Mouse (Mus musculus) forebrain, embryonic 16.5 days (tissue): Measurements from ENCODE around the gene Ica1. TPM values are rescaled to one million over a fixed set of nuclear protein-coding genes. Genes with fewer than 3 reads are reported as not detected.

ENCODE experiments used
- ATAC-seq: fragments of 200-750 bp; cut with Nextera tagmentation; 2 replicates; pipeline ENCODE4 v1.8.0; 2017; ENCODE audit warnings: mild to moderate bottlenecking, moderate library complexity
- H3K27ac ChIP-seq: fragments of 300-500 bp; sonication (generic); 2 replicates; pipeline ENCODE4 v1.5.1; 2014; ENCODE audit warnings: low read length, control low read depth
- H3K27me3 ChIP-seq: fragments of 300-500 bp; sonication (generic); replicated peaks from 2 replicates; pipeline ENCODE4 v1.6.1; 2014; ENCODE audit warnings: low read length; ENCODE audit not compliant: control insufficient read depth, insufficient read depth
- H3K36me3 ChIP-seq: fragments of 300-500 bp; sonication (generic); 2 replicates; pipeline ENCODE4 v1.6.1; 2014; ENCODE audit not compliant: control insufficient read depth, insufficient read depth
- H3K4me1 ChIP-seq: fragments of 300-500 bp; sonication (generic); replicated peaks from 2 replicates; pipeline ENCODE4 v1.6.1; 2014; ENCODE audit warnings: low read length; ENCODE audit not compliant: control insufficient read depth, insufficient read depth
- H3K4me2 ChIP-seq: fragments of 300-500 bp; sonication (generic); 2 replicates; pipeline ENCODE4 v1.6.1; 2014; ENCODE audit warnings: mild to moderate bottlenecking, low read length, control low read depth
- H3K4me3 ChIP-seq: fragments of 300-500 bp; sonication (generic); replicated peaks from 2 replicates; pipeline ENCODE4 v1.5.1; 2014; ENCODE audit warnings: mild to moderate bottlenecking, low read length, control low read depth
- H3K9ac ChIP-seq: fragments of 300-500 bp; sonication (generic); replicated peaks from 2 replicates; pipeline ENCODE4 v1.6.1; 2014; ENCODE audit warnings: low read depth, low read length, control low read depth
- H3K9me3 ChIP-seq: fragments of 300-500 bp; sonication (generic); 2 replicates; pipeline ENCODE4 v1.6.1; 2016; ENCODE audit warnings: low read length; ENCODE audit not compliant: control insufficient read depth
- WGBS: fragments of 180-500 bp; shearing (Covaris S2); extraction: QIAGEN DNeasy Blood & Tissue Kit; methylation state at CpG from one replicate; pipeline ENCODE4 v1.1.7; 2014; 5-methylcytosine and 5-hydroxymethylcytosine counted together
- polyA plus RNA-seq: library from polyadenylated mRNA; unstranded; fragments of >200 nt; fragmentation: Nextera tagmentation; extraction: Ambion mirVana; gene quantifications from 2 replicates; pipeline ENCODE4 v1.2.1, GENCODE M21; 2015

Gene Ica1
- polyA plus RNA-seq, 1 experiment from 2014 or later = 55.6 TPM

DNA sequence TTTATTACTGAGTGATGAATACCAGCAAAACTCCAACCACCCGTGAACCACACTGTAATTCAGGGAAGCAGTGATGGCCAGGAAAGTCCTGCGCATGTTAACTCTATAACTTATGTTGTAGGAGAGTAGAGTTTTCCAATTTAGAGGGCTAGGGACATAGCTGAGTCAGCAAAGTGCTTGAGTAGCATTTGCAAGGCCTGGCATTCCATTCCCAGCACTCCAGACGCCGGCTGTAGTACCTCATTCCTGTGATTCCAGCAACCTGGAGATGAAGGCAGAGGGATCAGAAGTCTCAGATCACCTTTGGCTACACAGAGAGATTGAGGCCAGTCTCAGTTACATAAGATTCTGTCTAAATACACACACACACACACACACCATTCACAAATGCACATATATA lies 105.3 kb downstream of the Ica1 start:
- 92% methylated on average over 4 of the region's 4 CpGs for WGBS
- H3K4me1 ChIP-seq = no peaks in the 10 kb centered on the region
- ATAC-seq = no peak

DNA sequence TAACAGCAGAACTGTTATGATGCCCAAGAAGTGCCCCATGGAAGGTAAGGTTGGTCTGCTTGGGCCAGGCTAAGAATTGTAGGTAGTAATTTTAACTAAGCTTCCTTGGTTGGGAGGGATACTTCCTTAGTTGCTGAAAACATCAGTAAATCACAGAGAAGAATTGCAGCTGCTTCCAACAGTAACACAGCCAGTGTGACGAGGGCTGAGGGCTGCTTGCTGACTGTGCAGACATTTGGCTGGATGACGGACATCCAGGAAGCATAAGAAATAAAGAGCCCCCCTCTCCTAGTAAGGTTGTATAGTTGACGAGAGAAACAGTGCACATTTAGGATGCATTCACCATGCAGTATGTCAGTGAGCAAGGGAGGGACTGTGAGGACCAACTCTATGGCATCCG lies 108.9 kb downstream of the Ica1 start:
- no peak overlapping the region for H3K4me2 ChIP-seq
- no peak for ATAC-seq
- no peak overlapping the region for H3K27ac ChIP-seq
- H3K9ac ChIP-seq = no peak overlapping the region
- WGBS = 82% methylated on average over 4 of the region's 4 CpGs
- H3K4me3 ChIP-seq = no peak overlapping the region
- no peaks in the 10 kb centered on the region for H3K27me3 ChIP-seq
- H3K4me1 ChIP-seq = no peaks in the 10 kb centered on the region
- no peaks in the 10 kb centered on the region for H3K9me3 ChIP-seq
- H3K36me3 ChIP-seq = no peaks in the 10 kb centered on the region

More for the DNA sequence above, 105.3 kb downstream of the Ica1 start:
- no peak overlapping the region for H3K27ac ChIP-seq
- no peak overlapping the region for H3K4me3 ChIP-seq
- H3K9me3 ChIP-seq = no peaks in the 10 kb centered on the region
- H3K9ac ChIP-seq = no peak overlapping the region
- no peak overlapping the region for H3K4me2 ChIP-seq
- H3K27me3 ChIP-seq = no peaks in the 10 kb centered on the region
- H3K36me3 ChIP-seq = no peaks in the 10 kb centered on the region

DNA sequence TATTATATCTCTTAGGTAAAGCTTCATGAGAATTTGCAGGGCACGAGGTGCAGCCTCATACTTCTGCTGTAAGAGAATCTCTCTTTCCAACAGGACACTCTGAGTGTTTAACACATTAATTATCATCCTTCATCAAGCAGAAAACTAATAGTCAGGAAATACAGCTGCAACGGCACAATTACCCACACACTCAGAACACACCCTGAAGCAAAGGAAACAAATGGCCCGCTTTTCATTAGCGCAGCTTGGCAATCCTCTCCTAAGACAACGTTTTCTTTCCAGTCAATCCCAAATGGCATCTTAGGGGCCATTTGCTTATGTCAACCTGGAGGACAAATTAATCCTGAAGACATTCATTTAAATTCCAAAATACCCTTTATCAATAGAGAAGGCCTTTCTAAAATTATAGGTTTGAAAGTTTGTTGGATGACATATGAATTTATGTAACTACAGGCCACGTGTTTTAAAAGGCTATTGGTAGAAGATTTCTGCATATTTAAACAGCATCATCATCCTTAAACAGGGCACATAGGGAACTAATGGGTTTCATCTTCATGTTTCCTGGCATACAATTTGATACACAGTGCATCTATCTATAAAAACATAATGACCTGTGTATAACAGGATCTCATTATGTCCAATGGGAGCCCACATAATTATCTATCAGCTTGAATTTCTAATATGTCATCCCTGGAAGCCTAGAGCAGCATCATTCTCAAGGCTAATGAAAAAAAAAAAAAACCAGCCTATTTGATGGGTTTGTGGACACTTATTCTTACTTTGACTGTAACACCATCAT lies 110.1 kb downstream of the Ica1 start:
- H3K4me3 ChIP-seq = no peak overlapping the region
- H3K4me1 ChIP-seq = peaks cover under 1% of the 10 kb centered on the region; the same call in 1 of the 2 replicates
- H3K9ac ChIP-seq = no peak overlapping the region
- no peak overlapping the region for H3K4me2 ChIP-seq
- no peak for ATAC-seq
- no peaks in the 10 kb centered on the region for H3K36me3 ChIP-seq
- H3K27ac ChIP-seq = no peak overlapping the region
- H3K27me3 ChIP-seq = no peaks in the 10 kb centered on the region
- WGBS = 45% methylated on average over 6 of the region's 6 CpGs
- no peaks in the 10 kb centered on the region for H3K9me3 ChIP-seq

DNA sequence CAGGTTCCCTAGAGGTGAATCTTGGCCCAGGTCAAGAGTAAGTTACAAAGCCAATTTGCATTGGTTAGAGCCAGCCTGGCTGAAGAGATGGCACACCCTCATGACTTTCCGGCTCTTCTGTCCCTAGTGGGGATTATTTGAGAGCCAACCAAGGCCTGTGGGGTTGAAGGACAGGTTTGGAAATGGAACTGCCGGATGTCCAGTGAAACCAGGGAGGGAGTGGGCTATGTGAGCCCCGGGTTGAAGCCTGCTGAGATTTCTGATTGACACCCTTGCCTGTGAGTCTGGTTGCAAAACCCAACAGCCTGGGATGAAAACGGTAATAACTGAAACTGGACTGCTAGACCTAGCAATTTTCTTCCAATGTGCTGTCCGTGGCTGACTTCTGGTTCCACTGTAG lies 112.5 kb downstream of the Ica1 start:
- Histone ChIP-seq H3K9ac (no peak overlapping the region), H3K4me2 (no peak overlapping the region), H3K4me3 (no peak overlapping the region), H3K9me3 (no peaks in the 10 kb centered on the region), H3K4me1 (peaks cover 6% of the 10 kb centered on the region), H3K36me3 (no peaks in the 10 kb centered on the region), H3K27ac (no peak overlapping the region), H3K27me3 (no peaks in the 10 kb centered on the region)
- WGBS = 92% methylated on average over 5 of the region's 5 CpGs
- no peak for ATAC-seq

DNA sequence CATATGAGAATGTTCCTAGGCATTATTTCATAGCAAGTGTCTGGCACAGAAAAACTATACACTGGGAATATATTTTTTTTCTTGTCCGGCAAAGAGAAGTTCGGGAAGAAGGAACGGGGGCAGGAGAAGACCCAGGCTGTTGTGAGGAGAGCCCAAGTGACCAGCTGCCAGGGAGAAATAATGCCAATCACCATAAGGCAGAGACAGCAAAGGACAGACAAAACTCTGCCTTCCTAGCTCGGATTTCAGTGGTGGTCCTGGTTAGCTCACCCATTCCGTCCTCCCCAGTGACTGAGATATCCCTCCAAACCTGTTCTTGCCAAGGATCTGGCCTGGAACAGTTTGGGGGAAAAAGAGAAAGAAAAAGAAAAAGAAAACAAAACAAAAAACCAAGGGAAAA lies 113.3 kb downstream of the Ica1 start:
- H3K36me3 ChIP-seq = no peaks in the 10 kb centered on the region

DNA sequence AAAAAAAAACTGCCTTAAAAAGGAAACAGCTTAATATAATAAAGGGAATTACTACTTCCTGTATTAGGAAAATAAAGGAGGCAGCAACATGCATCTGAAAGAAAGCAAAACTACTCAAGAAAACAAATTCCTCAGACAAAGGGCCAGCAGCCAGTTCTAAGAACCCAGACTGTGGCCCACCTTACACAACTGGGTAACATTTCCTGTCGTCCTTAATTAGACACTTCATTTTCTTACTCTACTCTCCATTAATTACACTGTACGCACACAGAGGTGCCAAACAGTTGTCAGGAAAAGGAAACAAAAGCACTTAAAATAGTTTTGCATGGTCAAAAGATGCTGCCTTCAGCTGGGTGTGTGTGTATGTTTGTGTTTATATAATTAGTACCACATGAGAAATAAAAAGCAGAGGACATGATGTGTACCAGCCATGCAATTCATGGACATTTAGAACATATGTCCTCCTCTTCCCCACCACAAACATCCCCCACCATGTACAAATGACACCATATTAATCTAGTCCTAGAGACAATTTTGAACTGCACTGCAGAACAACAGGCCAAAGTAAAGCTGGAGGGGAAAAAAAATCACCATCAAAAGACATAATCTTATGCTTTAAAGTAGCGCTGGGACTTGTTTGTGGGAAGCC lies 115.1 kb downstream of the Ica1 start:
- no peak overlapping the region for H3K4me2 ChIP-seq
- ATAC-seq = 0 out of 2 replicates have a peak, but pooled peaks have one; percentile 29
- 33% methylated on average over 3 of the region's 3 CpGs for WGBS
- peaks cover 14% of the 10 kb centered on the region for H3K4me1 ChIP-seq
- no peaks in the 10 kb centered on the region for H3K27me3 ChIP-seq
- H3K36me3 ChIP-seq = no peaks in the 10 kb centered on the region
- no peak overlapping the region for H3K9ac ChIP-seq
- H3K27ac ChIP-seq = no peak overlapping the region
- no peak overlapping the region for H3K4me3 ChIP-seq
- no peaks in the 10 kb centered on the region for H3K9me3 ChIP-seq

More for the DNA sequence above, 113.3 kb downstream of the Ica1 start:
- Histone ChIP-seq H3K27ac (no peak overlapping the region), H3K27me3 (no peaks in the 10 kb centered on the region), H3K9me3 (no peaks in the 10 kb centered on the region), H3K4me3 (no peak overlapping the region), H3K9ac (no peak overlapping the region), H3K4me1 (peaks cover 6% of the 10 kb centered on the region), H3K4me2 (no peak overlapping the region)
- no peak for ATAC-seq
- 80% methylated on average over 5 of the region's 5 CpGs for WGBS

DNA sequence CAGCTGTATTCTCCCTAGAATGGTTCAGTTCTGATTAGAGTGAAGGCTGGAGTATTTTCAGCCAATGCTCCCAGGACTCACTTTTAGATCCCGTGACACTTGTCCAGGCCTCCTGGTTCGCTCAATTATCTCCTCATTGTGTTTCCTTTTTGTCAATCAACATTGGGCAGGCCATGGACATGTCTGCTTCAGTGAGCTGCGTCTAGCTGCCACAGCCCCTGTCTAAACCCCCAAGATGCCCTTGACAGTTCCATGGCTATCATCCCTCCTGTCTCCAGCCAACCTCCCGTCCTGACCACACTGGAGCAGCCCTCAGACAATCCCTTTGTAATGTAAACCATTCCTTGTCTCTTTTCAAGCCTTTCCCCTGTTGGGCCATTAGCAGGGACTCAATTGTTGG lies 116.9 kb downstream of the Ica1 start:
- H3K9me3 ChIP-seq = no peaks in the 10 kb centered on the region
- no peak overlapping the region for H3K9ac ChIP-seq
- no peaks in the 10 kb centered on the region for H3K27me3 ChIP-seq
- 15% methylated on average over 4 of the region's 4 CpGs for WGBS
- H3K27ac ChIP-seq = no peak overlapping the region
- H3K4me2 ChIP-seq = no peak overlapping the region
- no peaks in the 10 kb centered on the region for H3K36me3 ChIP-seq
- ATAC-seq = no peak
- no peak overlapping the region for H3K4me3 ChIP-seq
- peaks cover 14% of the 10 kb centered on the region for H3K4me1 ChIP-seq

DNA sequence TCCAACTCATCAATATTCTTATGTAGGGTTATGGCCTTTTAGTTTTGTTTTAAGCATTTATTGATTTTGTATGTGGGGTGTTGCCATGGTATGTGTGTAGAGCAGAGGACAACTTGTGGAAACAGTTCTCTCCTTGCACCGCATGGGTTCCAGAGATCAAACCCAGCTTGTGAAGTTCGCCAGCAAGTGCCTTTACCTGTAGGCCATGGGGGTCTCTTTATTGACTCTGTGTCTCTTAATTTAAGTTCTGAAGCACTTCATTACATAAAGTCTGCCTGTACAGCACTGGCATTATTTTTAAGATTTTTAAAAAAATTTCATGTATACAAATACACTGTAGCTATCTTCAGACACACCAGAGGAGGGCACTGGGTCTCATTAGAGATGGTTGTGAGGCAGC lies 118.2 kb downstream of the Ica1 start:
- no peak overlapping the region for H3K27ac ChIP-seq
- H3K4me1 ChIP-seq = peaks cover 14% of the 10 kb centered on the region
- H3K4me3 ChIP-seq = no peak overlapping the region
- no peak overlapping the region for H3K9ac ChIP-seq
- no peaks in the 10 kb centered on the region for H3K27me3 ChIP-seq
- no peaks in the 10 kb centered on the region for H3K36me3 ChIP-seq
- ATAC-seq = no peak
- H3K4me2 ChIP-seq = no peak overlapping the region
- H3K9me3 ChIP-seq = no peaks in the 10 kb centered on the region
- 90% methylated on average over 2 of the region's 2 CpGs for WGBS

DNA sequence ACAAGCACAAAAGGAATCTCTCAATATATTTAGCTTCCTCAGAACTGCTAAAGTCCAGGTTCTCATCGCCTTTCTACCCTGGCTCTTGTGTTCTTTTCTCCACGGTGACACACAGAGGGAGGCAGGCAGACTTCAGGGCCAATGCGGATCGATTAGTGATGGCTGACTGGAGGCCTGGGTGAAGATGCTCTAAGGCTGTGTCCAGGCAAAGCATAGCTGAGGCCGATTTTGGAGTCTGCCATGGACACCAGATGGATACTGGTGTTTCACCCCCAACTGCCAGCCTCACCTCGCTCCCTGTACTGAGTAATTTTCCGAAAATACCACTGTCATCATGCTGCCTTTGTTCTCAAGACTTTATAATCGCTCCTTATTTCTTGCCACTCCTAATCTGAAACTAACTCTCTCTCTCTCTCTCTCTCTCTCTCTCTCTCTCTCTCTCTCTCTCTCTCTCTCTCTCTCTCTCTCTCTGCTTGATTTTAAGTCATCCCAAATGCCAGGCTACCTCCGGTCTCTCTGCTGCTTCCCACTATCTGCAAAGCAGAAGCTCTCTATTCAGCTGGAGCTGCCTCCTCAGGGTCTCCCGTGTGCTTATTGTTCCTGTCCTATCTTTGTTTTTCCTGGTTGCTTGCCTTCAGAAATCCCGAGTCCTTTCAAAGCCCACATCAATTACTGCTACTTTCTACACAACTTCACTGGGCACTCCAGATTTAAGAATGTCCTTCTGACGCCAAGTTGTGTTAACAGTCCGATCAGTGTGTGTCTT lies 118.9 kb downstream of the Ica1 start:
- Histone ChIP-seq H3K27ac (no peak overlapping the region), H3K9ac (no peak overlapping the region), H3K4me1 (peaks cover 14% of the 10 kb centered on the region), H3K9me3 (no peaks in the 10 kb centered on the region), H3K27me3 (no peaks in the 10 kb centered on the region), H3K4me2 (no peak overlapping the region), H3K36me3 (no peaks in the 10 kb centered on the region), H3K4me3 (no peak overlapping the region)
- peak; percentile 51; the same call in 1 of the 2 replicates for ATAC-seq
- WGBS = 15% methylated on average over 13 of the region's 13 CpGs
